Mouse (Mus musculus): ENCODE results near the gene Olfr767. TPM values are rescaled to one million over a fixed set of nuclear protein-coding genes. Genes with fewer than 3 reads are reported as not detected.
"Not testable (repeated sequence)": the region's sequence is repeated elsewhere in the genome, so short reads cannot be mapped to it uniquely, and the experiment has no call there.

The Olfr767 gene
- total RNA-seq (2015) (not detected in 2 replicates), total RNA-seq (2017) (not detected in 2 replicates)

DNA sequence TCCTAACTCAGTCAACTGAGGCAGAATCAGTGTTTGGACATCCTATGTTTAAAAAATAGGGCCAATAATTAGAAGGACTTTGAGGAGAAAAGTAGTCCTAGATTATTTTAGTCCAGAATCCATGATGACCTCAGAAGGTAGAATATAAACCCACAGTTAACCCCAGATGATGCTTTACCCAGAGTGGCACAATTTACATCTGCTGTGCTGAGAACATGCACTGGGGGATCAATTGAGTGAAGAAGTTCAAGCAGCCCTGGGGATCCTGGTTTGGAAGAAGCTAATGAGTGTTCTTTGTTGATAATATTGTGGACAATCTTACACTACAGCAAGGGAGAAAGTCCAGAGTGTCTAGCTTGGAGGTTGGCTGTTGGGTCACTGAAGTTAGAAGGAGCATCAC lies at the start of gene Olfr767:
Olfr767 (minus strand) TSS at position 101 of the 400 bp plus-strand sequence.
- not testable (repeated sequence) for ATAC-seq (replicated peaks; ENCODE audit: poor library complexity)

DNA sequence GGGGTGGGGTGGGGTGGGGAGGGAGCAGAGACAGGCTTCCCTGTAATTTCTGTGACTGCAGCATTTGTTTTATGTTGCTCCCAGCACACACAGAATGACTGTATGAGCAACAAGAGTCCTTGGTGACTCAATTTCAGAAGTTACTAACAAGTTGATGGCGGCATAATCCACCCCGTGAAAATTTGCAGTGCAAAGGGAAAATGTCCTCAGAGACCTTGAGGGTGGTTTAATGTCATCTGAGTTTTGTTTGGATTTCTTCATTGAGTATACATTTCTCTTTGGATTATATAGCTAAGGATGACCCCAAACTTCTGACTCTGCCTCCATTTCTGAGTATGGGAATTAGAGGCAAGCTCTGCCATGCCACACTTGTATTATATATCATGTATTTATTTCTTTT lies 35.1 kb upstream of the Olfr767 start, which contains the start of gene Olfr769:
Olfr769 (minus strand) TSS at position 101 of the 400 bp plus-strand sequence.
- no peak for ATAC-seq (replicated peaks; ENCODE audit: poor library complexity)

DNA sequence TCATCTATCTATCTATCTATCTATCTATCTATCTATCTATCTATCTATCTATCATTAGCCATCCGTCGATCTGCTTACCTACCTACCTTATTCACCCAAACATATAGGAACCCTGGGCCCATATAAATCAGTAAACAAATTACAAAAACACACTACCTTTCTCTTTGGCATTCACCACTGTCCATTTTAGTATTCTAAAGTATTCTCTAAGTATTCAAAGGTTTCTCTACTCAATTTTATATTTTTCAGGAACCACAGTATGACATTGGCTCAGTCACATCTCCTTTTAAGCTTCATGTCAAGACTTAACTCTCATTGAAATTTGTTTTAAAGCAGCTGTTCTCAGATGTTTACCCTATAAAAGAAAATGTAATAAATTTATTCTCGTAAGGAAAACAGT lies 32.4 kb upstream of the Olfr767 start:
- peak; percentile 53 for ATAC-seq (replicated peaks; ENCODE audit: poor library complexity)

DNA sequence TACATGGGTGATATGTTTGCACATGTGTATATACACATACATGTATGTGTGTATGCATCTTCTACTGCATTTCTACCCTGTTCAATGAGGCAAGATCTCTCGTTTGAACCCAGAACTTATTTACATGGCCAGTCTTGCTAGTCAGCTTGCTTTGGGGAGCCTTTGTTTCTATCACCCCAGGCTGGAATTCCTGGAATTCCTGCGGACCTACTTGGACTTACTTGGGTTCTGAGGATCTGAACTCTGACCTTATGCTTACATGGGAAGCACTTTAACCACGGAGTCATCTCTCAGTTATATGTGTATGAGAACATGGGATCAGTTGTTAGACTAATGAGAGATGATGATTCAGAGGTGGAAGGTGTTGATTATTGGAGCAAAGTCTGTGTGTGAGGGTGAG lies 18.5 kb upstream of the Olfr767 start:
- no peak for ATAC-seq (replicated peaks; ENCODE audit: poor library complexity)

DNA sequence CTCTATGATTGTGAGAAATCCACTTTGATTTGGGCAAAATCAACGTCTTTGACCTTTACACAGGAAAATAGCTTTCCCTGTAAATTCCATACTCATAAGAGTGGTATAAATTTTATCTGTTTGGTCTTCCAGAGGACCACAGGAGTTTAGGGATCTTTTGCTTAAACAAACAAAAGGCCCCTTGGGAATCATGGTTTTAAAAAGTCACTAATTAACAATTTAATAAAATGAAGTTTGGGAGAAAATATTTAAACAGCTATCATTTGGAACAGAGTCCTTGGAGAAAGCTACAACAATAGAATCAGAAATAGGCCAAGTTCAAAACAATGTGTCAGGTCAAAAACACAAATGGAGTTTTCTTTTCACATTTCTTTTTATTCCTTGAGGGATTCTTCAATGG lies 16.6 kb upstream of the Olfr767 start, which contains the start of gene Olfr768:
Olfr768 (minus strand) TSS at position 101 of the 400 bp plus-strand sequence.
- ATAC-seq (replicated peaks; ENCODE audit: poor library complexity): no peak

DNA sequence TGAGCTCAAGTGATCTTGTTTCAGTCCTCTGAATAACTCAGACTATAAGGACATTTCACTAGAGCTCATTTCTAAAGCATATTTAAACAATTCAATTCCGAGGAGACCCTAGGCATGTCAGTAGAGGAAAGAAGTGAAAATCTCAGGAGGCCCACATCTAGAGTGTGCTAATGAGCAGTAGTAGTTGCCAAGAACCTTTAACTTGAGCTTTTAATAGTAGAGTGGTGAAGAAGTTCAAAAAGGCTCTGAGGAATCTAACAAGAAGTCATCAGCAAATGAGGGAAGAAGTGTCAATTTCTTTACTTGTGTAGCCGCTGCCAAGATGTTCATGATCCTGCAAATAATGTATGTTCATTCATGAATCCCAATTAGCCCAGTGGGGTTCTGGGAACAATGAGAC lies 13.8 kb downstream of the Olfr767 start, which contains the start of gene Olfr766-ps1:
Olfr766-ps1 (minus strand) TSS at position 101 of the 400 bp plus-strand sequence.
- no peak for ATAC-seq (replicated peaks; ENCODE audit: poor library complexity)

DNA sequence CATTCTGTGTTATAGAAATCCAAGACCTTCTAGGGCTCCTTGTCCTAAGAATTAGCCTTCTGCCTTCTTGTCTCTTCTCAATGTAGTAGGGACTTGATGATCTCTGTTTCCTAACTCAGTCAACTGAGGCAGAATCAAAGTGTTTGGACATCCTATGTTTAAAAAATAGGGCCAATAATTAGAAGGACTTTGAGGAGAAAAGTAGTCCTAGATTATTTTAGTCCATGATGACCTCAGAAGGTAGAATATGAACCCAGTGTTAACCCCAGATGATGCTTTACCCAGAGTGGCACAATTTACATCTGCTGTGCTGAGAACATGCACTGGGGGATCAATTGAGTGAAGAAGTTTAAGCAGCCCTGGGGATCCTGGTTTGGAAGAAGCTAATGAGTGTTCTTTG lies 32.8 kb downstream of the Olfr767 start, which contains the start of gene Olfr765:
Olfr765 (minus strand) TSS at position 101 of the 400 bp plus-strand sequence.
- not testable (repeated sequence) for ATAC-seq (replicated peaks; ENCODE audit: poor library complexity)

DNA sequence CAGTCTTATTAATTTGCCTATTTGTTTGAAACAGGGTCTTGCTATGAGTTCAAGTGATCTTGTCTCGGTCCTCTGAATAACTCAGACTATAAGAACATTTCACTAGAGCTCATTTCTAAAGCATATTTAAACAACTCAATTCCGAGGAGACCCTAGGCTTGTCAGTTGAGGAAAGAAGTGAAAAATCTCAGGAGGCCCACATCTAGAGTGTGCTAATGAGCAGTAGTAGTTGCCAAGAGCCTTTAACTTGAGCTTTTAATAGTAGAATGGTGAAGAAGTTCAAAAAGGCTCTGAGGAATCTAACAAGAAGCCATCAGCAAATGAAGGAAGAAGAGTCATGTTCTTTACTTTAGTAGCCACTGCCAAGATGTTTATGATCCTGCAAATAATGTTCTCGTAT lies 42.9 kb downstream of the Olfr767 start, which contains the start of gene Olfr764-ps1:
Olfr764-ps1 (minus strand) TSS at position 101 of the 400 bp plus-strand sequence.
- ATAC-seq (replicated peaks; ENCODE audit: poor library complexity): no peak

DNA sequence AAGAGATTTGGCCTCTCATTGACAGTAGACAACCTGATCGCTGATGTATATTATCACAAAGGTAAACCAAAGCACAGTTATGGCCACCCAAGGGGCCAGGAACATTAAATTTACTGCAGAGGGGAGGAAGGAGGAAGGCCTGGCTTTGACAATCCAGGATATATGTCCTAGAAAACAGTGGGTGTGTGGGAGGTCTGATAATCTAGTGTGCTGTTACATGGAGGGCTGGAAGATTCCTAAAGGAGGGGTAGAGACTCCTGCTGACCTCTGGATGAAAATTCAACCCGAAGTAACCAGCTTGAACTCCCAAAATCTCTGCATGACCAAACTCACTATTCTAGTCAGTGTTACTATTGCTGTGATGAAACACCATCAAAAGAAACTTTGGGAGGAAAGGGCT lies 54.4 kb downstream of the Olfr767 start:
- ATAC-seq (replicated peaks; ENCODE audit: poor library complexity): no peak

DNA sequence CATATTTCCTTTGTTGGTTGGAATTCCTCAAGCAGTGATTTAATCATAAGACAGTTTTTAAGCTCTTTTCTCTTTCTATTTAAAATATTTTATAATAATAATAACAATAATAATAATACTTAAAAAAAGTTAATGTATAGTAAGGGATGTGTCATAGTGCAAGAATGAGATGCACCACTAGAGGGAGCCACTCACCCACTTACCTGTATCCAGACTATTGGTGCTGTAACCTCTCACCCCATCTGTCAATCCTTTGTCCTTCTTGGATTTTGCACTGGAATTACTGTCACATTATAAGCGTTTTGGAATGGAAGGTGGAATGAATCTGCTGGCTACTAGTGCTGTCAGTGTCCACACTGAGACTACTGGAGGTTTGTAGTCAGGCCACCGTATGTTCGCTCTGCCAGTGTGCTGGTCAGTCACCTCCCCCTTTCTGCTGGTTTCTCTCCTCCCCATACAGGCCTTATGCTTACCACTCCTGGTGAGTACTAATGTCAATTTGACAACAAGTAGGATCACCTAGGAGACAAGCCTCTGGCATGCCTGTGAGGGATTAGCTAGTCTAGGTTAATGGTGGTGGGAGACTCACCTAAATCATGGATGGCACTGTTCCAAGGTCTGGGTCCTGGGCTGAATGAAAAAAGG lies 56.6 kb downstream of the Olfr767 start:
- peak; percentile 91 for ATAC-seq (replicated peaks; ENCODE audit: poor library complexity)

Other genes with a start within 250 kb of the Olfr767 start
- gene Gdf11, start 191.2 kb downstream of the Olfr767 start, total RNA-seq (2015): 0.07 TPM in 1 of 2 replicates, not detected in the other
- gene Gdf11, start 191.2 kb downstream of the Olfr767 start, total RNA-seq (2017): 0.34 TPM in 1 of 2 replicates, not detected in the other
- gene Cd63, start 181.9 kb downstream of the Olfr767 start, total RNA-seq (2015): 210 and 275 TPM in 2 replicates
- 143 and 180 TPM in 2 replicates for gene Cd63, start 181.9 kb downstream of the Olfr767 start, total RNA-seq (2017)
- gene Rdh5, start 160.0 kb downstream of the Olfr767 start, total RNA-seq (2015): 0.90 and 15.7 TPM in 2 replicates
- 0.79 and 2.9 TPM in 2 replicates for gene Rdh5, start 160.0 kb downstream of the Olfr767 start, total RNA-seq (2017)
- gene Bloc1s1, start 158.9 kb downstream of the Olfr767 start, total RNA-seq (2015): 103 and 133 TPM in 2 replicates
- 65.7 and 106 TPM in 2 replicates for gene Bloc1s1, start 158.9 kb downstream of the Olfr767 start, total RNA-seq (2017)
- gene Itga7, start 149.1 kb downstream of the Olfr767 start, total RNA-seq (2015): 0.15 TPM in 1 of 2 replicates, not detected in the other
- not detected in 2 replicates for gene Itga7, start 149.1 kb downstream of the Olfr767 start, total RNA-seq (2017)
- gene Mettl7b, start 121.9 kb downstream of the Olfr767 start, total RNA-seq (2015): not detected in 2 replicates
- not detected in 2 replicates for gene Mettl7b, start 121.9 kb downstream of the Olfr767 start, total RNA-seq (2017)
- not detected in 2 replicates for gene Olfr9, start 93.5 kb downstream of the Olfr767 start, total RNA-seq (2015)
- not detected in 2 replicates for gene Olfr9, start 93.5 kb downstream of the Olfr767 start, total RNA-seq (2017)
- gene Olfr763, start 72.1 kb downstream of the Olfr767 start, total RNA-seq (2015): not detected in 2 replicates
- not detected in 2 replicates for gene Olfr763, start 72.1 kb downstream of the Olfr767 start, total RNA-seq (2017)
- not detected in 2 replicates for gene Olfr764-ps1, start 43.0 kb downstream of the Olfr767 start, total RNA-seq (2015)
- gene Olfr764-ps1, start 43.0 kb downstream of the Olfr767 start, total RNA-seq (2017): not detected in 2 replicates
- gene Olfr765, start 32.9 kb downstream of the Olfr767 start, total RNA-seq (2015): not detected in 2 replicates
- not detected in 2 replicates for gene Olfr765, start 32.9 kb downstream of the Olfr767 start, total RNA-seq (2017)
- not detected in 2 replicates for gene Olfr766-ps1, start 13.9 kb downstream of the Olfr767 start, total RNA-seq (2015)
- gene Olfr766-ps1, start 13.9 kb downstream of the Olfr767 start, total RNA-seq (2017): not detected in 2 replicates
- not detected in 2 replicates for gene Olfr768, start 16.5 kb upstream of the Olfr767 start, total RNA-seq (2015)
- gene Olfr768, start 16.5 kb upstream of the Olfr767 start, total RNA-seq (2017): not detected in 2 replicates
- not detected in 2 replicates for gene Olfr769, start 35.0 kb upstream of the Olfr767 start, total RNA-seq (2015)
- gene Olfr769, start 35.0 kb upstream of the Olfr767 start, total RNA-seq (2017): not detected in 2 replicates
- not detected in 2 replicates for gene Olfr770, start 56.1 kb upstream of the Olfr767 start, total RNA-seq (2015)
- gene Olfr770, start 56.1 kb upstream of the Olfr767 start, total RNA-seq (2017): not detected in 2 replicates
- gene Olfr771, start 81.8 kb upstream of the Olfr767 start, total RNA-seq (2015): not detected in 2 replicates
- not detected in 2 replicates for gene Olfr771, start 81.8 kb upstream of the Olfr767 start, total RNA-seq (2017)
- not detected in 2 replicates for gene Olfr772, start 95.0 kb upstream of the Olfr767 start, total RNA-seq (2015)
- gene Olfr772, start 95.0 kb upstream of the Olfr767 start, total RNA-seq (2017): not detected in 2 replicates
- gene Olfr773, start 104.5 kb upstream of the Olfr767 start, total RNA-seq (2015): not detected in 2 replicates
- not detected in 2 replicates for gene Olfr773, start 104.5 kb upstream of the Olfr767 start, total RNA-seq (2017)
- gene Olfr774, start 153.3 kb upstream of the Olfr767 start, total RNA-seq (2015): not detected in 2 replicates
- gene Olfr774, start 153.3 kb upstream of the Olfr767 start, total RNA-seq (2017): not detected in 2 replicates
- not detected in 2 replicates for gene Olfr775, start 165.5 kb upstream of the Olfr767 start, total RNA-seq (2015)
- not detected in 2 replicates for gene Olfr775, start 165.5 kb upstream of the Olfr767 start, total RNA-seq (2017)
- not detected in 2 replicates for gene Olfr776, start 176.2 kb upstream of the Olfr767 start, total RNA-seq (2015)
- gene Olfr776, start 176.2 kb upstream of the Olfr767 start, total RNA-seq (2017): not detected in 2 replicates
- gene Olfr777, start 188.6 kb upstream of the Olfr767 start, total RNA-seq (2015): not detected in 2 replicates
- gene Olfr777, start 188.6 kb upstream of the Olfr767 start, total RNA-seq (2017): not detected in 2 replicates
- not detected in 2 replicates for gene Olfr780, start 235.2 kb upstream of the Olfr767 start, total RNA-seq (2015)
- not detected in 2 replicates for gene Olfr780, start 235.2 kb upstream of the Olfr767 start, total RNA-seq (2017)
- not detected in 2 replicates for gene Olfr781, start 245.9 kb upstream of the Olfr767 start, total RNA-seq (2015)
- not detected in 2 replicates for gene Olfr781, start 245.9 kb upstream of the Olfr767 start, total RNA-seq (2017)

Measured in megakaryocyte progenitor cell, adult 5-6 weeks (primary cell).